Mouse (Mus musculus) gastrocnemius, postnatal 4 days (tissue): ENCODE measurements at regions not wholly inside any gene's neighbourhood (a gene's known extent, or its start where the extent isn't known, plus 50 kb on each side); places are given as distances from the start of the nearest gene placed in this dataset. TPM values are rescaled to one million over a fixed set of nuclear protein-coding genes. Genes with fewer than 3 reads are reported as not detected.

Source experiments
- DNase-seq, 2 experiments: peaks; one replicate each; pipeline ENCODE4 v3.0.0; 2021 to 2022; ENCODE audit warnings: low spot score in 2 of 2, mixed read lengths in 2 of 2
- microRNA-seq: library from miRNA; unstranded; fragments of <30 nt; microRNA quantifications from one replicate; pipeline ENCODE4 v1.2.0, GENCODE M21; 2021

- DNase-seq: no peak
Observed at GRCm38 (mm10) chr8:73645582-73645981, 292.2 kb upstream of the Large1 start.

GRCm38 (mm10) chr8:73626798-73627197 lies 273.5 kb upstream of the Large1 start:
- DNase-seq: no peak

- peak; percentile 9 to 21 for DNase-seq
Observed at GRCm38 (mm10) chr8:73618946-73619345, 265.6 kb upstream of the Large1 start.

- no peak for DNase-seq
Observed at GRCm38 (mm10) chr8:73614631-73615030, 261.3 kb upstream of the Large1 start.

GRCm38 (mm10) chr8:73614106-73614505 lies 260.8 kb upstream of the Large1 start:
- DNase-seq: no peak

- DNase-seq: no peak
Observed at GRCm38 (mm10) chr8:73611583-73611982, 258.2 kb upstream of the Large1 start.

GRCm38 (mm10) chr8:73570599-73570998 lies 217.3 kb upstream of the Large1 start:
- no peak for DNase-seq

GRCm38 (mm10) chr8:73569963-73570362 lies 216.6 kb upstream of the Large1 start:
- DNase-seq: no peak

Small RNA genes in the stretch of these regions (microRNA-seq; reads per million reads assigned to microRNA genes)
- not detected for gene Gm23255
